Mouse (Mus musculus) lung, embryonic 16.5 days (tissue): ENCODE data around the gene Speer4d. TPM values are rescaled to one million over a fixed set of nuclear protein-coding genes. Genes with fewer than 3 reads are reported as not detected.
"Not testable (repeated sequence)": the region's sequence is repeated elsewhere in the genome, so short reads cannot be mapped to it uniquely, and the experiment has no call there.

Source experiments
- ATAC-seq: fragments of 200-750 bp; cut with Nextera tagmentation; 2 replicates; pipeline ENCODE4 v1.8.0; 2017; ENCODE audit warnings: low read depth, mild to moderate bottlenecking, moderate library complexity
- H3K27ac ChIP-seq: fragments of 300-500 bp; sonication (generic); 2 replicates; pipeline ENCODE4 v1.5.1; 2014; ENCODE audit warnings: mild to moderate bottlenecking, control low read depth, low read length
- H3K27me3 ChIP-seq: fragments of 300-500 bp; sonication (generic); 2 replicates; pipeline ENCODE4 v1.6.1; 2014; ENCODE audit warnings: low read depth, low read length, mixed read lengths; ENCODE audit not compliant: control insufficient read depth, insufficient read depth
- H3K36me3 ChIP-seq: fragments of 300-500 bp; sonication (generic); 2 replicates; pipeline ENCODE4 v1.6.1; 2014; ENCODE audit warnings: low read length; ENCODE audit not compliant: control insufficient read depth, insufficient read depth
- H3K4me1 ChIP-seq: fragments of 300-500 bp; sonication (generic); replicated peaks from 2 replicates; pipeline ENCODE4 v1.6.1; 2014; ENCODE audit warnings: low read length, mixed read lengths; ENCODE audit not compliant: control insufficient read depth, insufficient read depth
- H3K4me2 ChIP-seq: fragments of 300-500 bp; sonication (generic); 2 replicates; pipeline ENCODE4 v1.6.1; 2014; ENCODE audit warnings: low read depth, low read length, control low read depth
- H3K4me3 ChIP-seq: fragments of 300-500 bp; sonication (generic); 2 replicates; pipeline ENCODE4 v1.5.1; 2014; ENCODE audit warnings: mild to moderate bottlenecking, low read length, control low read depth
- H3K9ac ChIP-seq: fragments of 300-500 bp; sonication (generic); 2 replicates; pipeline ENCODE4 v1.6.1; 2014; ENCODE audit warnings: low read length, control low read depth
- H3K9me3 ChIP-seq: fragments of 300-500 bp; sonication (generic); 2 replicates; pipeline ENCODE4 v1.6.1; 2016; ENCODE audit warnings: low read length; ENCODE audit not compliant: control insufficient read depth
- WGBS: fragments of 180-500 bp; shearing (Covaris S2); extraction: QIAGEN DNeasy Blood & Tissue Kit; methylation state at CpG from one replicate; pipeline ENCODE4 v1.1.7; 2014; 5-methylcytosine and 5-hydroxymethylcytosine counted together
- polyA plus RNA-seq: library from polyadenylated mRNA; unstranded; fragments of >200 nt; fragmentation: Nextera tagmentation; extraction: Ambion mirVana; gene quantifications from 2 replicates; pipeline ENCODE4 v1.2.1, GENCODE M21; 2015

The Speer4d gene
- polyA plus RNA-seq, 1 experiment from 2014 or later = not detected

- H3K27ac ChIP-seq, H3K9ac ChIP-seq, H3K9me3 ChIP-seq, H3K4me2 ChIP-seq, H3K27me3 ChIP-seq, H3K4me3 ChIP-seq, H3K4me1 ChIP-seq, H3K36me3 ChIP-seq, ATAC-seq: not testable (repeated sequence)
- WGBS = 27% methylated on average over 6 of the region's 6 CpGs
Measured at GRCm38 (mm10) chr5:15645707-15646106, 26.8 kb downstream of the Speer4d start.

DNA sequence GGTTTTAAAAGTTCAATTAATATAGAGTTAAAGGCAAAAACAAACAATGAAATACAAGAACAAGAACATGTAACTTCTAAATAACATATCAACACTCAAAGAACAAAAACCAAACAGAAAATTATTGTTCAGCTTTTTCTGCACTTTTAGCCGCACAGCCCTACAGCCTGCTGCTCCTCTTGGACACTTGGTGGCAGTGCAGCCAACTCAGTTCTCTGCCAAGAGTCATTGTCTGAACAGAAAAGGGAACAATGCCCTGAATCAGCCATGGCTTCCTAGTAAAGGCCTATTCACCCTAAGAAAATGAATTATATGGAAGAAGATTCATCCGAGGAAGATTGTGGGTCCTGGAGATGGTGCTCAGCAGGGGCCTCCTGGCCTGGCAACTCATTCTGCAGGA, 33.5 kb downstream of the Speer4d start:
- H3K4me2 ChIP-seq, H3K9ac ChIP-seq, H3K9me3 ChIP-seq, ATAC-seq, H3K4me3 ChIP-seq, H3K27ac ChIP-seq, H3K27me3 ChIP-seq, H3K36me3 ChIP-seq, H3K4me1 ChIP-seq: not testable (repeated sequence)
- WGBS = 65% methylated on average over 2 of the region's 2 CpGs

DNA sequence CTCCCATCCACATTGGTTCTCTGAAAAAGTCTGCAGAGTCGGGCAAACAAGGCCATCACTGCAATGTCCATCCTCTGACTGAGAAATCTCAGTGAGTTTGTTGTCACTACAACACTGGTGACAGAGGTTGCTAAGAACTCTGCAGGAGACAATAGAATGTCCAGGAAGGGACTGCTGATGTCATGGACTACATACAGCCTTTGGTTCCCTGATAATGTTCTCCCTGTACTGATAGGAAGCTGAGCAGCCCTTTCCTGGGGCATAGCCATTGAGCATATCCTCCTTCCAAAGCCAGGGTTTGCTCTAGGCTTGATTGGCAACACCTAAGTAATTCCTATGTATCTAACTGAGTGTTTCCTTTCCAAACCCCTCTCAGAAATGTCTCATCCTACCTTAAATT, 38.1 kb downstream of the Speer4d start, which contains the start of gene 4930572O03Rik:
4930572O03Rik (minus strand) TSS at position 101 of the 400 bp plus-strand sequence.
- H3K4me3 ChIP-seq, H3K4me1 ChIP-seq: not testable (repeated sequence)

GRCm38 (mm10) chr5:15663847-15664246, 45.0 kb downstream of the Speer4d start:
- WGBS = 68% methylated on average over 6 of the region's 7 CpGs
- not testable (repeated sequence) for H3K4me1 ChIP-seq, H3K27ac ChIP-seq, H3K9ac ChIP-seq, H3K4me3 ChIP-seq, H3K4me2 ChIP-seq, H3K27me3 ChIP-seq, H3K9me3 ChIP-seq, H3K36me3 ChIP-seq, ATAC-seq

More for the DNA sequence above, 38.1 kb downstream of the Speer4d start, which contains the start of gene 4930572O03Rik:
- H3K4me2 ChIP-seq, H3K9me3 ChIP-seq, H3K36me3 ChIP-seq, H3K27ac ChIP-seq, ATAC-seq, H3K9ac ChIP-seq, H3K27me3 ChIP-seq: not testable (repeated sequence)
- WGBS = 51% methylated on average over 1 of the region's 1 CpGs

DNA sequence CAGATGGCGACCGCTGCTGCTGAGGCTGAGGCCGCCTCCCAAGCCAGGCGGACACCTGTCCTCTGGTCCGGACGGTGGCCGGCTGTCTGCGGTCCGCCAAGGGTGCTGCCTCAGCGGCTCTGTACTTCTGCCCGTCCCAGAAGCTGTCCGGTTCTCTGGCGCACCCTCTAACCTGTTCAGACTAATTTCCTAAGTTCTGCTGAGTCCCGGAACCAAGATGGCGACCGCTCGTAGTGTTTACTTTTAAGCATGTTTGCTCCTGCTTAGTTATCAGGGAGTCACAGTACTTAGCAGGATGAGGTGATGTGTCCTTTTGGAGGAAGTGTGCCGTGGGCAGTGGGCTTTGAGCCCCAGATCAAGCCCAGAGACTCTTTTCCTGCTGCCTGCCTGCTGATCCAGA, 51.9 kb downstream of the Speer4d start:
- H3K4me1 ChIP-seq, H3K27ac ChIP-seq, H3K36me3 ChIP-seq, H3K9me3 ChIP-seq, H3K4me2 ChIP-seq, H3K4me3 ChIP-seq, H3K9ac ChIP-seq, H3K27me3 ChIP-seq: not testable (repeated sequence)
- WGBS = 84% methylated on average over 7 of the region's 18 CpGs
- peak; percentile 23; the same call in 1 of the 2 replicates for ATAC-seq

Other genes starting within 250 kb of the Speer4d start
- gene Gm21149, start 142.5 kb upstream of the Speer4d start, polyA plus RNA-seq = not detected in 2 replicates
- not detected in 2 replicates for gene Gm21190, start 89.8 kb upstream of the Speer4d start, polyA plus RNA-seq
- not detected in 2 replicates for gene Gm21083, start 41.7 kb upstream of the Speer4d start, polyA plus RNA-seq
- gene 4930572O03Rik, start 38.0 kb downstream of the Speer4d start, polyA plus RNA-seq = not detected in 2 replicates
- not detected in 2 replicates for gene Speer4c, start 95.2 kb downstream of the Speer4d start, polyA plus RNA-seq